Mouse (Mus musculus) embryonic fibroblast, embryonic 13.5 days (primary cell): Measurements from ENCODE around the gene Dcpp2.

Experiments
- CTCF ChIP-seq: IDR thresholded peaks from 2 replicates; pipeline ENCODE4 v1.5.1; 2011; ENCODE audit warnings: mild to moderate bottlenecking, control low read depth, low read length, moderate library complexity, borderline replicate concordance; ENCODE audit not compliant: insufficient read depth
- POLR2A ChIP-seq: IDR thresholded peaks from 2 replicates; pipeline ENCODE4 v1.6.1; 2011; ENCODE audit warnings: low read depth, mild to moderate bottlenecking, control low read depth, low read length, moderate library complexity

DNA sequence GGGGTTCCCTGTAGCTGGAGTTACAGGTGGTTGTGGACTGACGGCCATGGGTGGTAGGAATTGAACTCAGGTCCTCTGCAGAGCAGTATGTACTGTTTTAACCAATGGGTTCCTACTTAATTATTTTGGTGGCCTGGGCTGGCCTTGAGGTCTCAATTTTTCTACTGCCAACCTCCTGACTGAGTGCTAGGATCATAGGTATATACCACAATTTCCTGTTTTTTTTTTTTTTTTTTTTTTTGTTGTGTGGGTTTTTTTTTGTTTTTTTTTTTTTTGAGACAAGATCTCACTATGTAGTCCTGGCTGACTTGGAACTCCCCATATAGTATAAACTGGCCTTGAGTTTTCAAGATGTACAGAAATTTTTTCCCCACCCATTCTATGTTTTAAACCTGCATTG, 49.5 kb upstream of the Dcpp2 start:
- TF ChIP-seq CTCF (no peak), POLR2A (no peak)
